Mouse (Mus musculus) spleen, postnatal 14 days (tissue): ENCODE data around the gene Nkain1.

Source experiments
- DNase-seq, 2 experiments: peaks; one replicate each; pipeline ENCODE4 v3.0.0; 2021 to 2022; ENCODE audit warnings: low spot score in 2 of 2

Gene Nkain1

GRCm38 (mm10) chr4:130552312-130553120 lies 21.5 kb downstream of the Nkain1 start:
- no peak for DNase-seq

GRCm38 (mm10) chr4:130550511-130550910 lies 23.5 kb downstream of the Nkain1 start:
- DNase-seq: no peak

GRCm38 (mm10) chr4:130549189-130549588 lies 24.8 kb downstream of the Nkain1 start:
- DNase-seq: no peak

- DNase-seq: no peak
These were observed 27.0 kb downstream of the Nkain1 start for GRCm38 (mm10) chr4:130546798-130547562.

GRCm38 (mm10) chr4:130544392-130544791 lies 29.6 kb downstream of the Nkain1 start:
- no peak for DNase-seq

- no peak for DNase-seq
These were observed 30.9 kb downstream of the Nkain1 start for GRCm38 (mm10) chr4:130543121-130543520.

GRCm38 (mm10) chr4:130540831-130541230 lies 33.1 kb downstream of the Nkain1 start:
- no peak for DNase-seq

- DNase-seq: no peak
These were observed 34.3 kb downstream of the Nkain1 start for GRCm38 (mm10) chr4:130539706-130540105.

- no peak for DNase-seq
These were observed 34.9 kb downstream of the Nkain1 start for GRCm38 (mm10) chr4:130539053-130539452.

- DNase-seq: no peak
These were observed 36.6 kb downstream of the Nkain1 start for GRCm38 (mm10) chr4:130537371-130537770.

GRCm38 (mm10) chr4:130535789-130536188 lies 38.2 kb downstream of the Nkain1 start:
- DNase-seq: no peak

- peak; percentile 65 to 80 for DNase-seq
These were observed 40.0 kb downstream of the Nkain1 start for GRCm38 (mm10) chr4:130533975-130534374.

GRCm38 (mm10) chr4:130532347-130532746 lies 41.6 kb downstream of the Nkain1 start:
- DNase-seq: no peak

- peak; percentile 37 to 64 for DNase-seq
These were observed 42.2 kb downstream of the Nkain1 start for GRCm38 (mm10) chr4:130531645-130532280.

- DNase-seq: no peak
These were observed 46.2 kb downstream of the Nkain1 start for GRCm38 (mm10) chr4:130527804-130528203.

GRCm38 (mm10) chr4:130525041-130525440 lies 48.9 kb downstream of the Nkain1 start:
- no peak for DNase-seq

GRCm38 (mm10) chr4:130521466-130521865 lies 52.5 kb downstream of the Nkain1 start:
- no peak for DNase-seq

- DNase-seq: no peak
These were observed 53.5 kb downstream of the Nkain1 start for GRCm38 (mm10) chr4:130520482-130520851.

- peak; percentile 83 to 88 for DNase-seq
These were observed 54.1 kb downstream of the Nkain1 start for GRCm38 (mm10) chr4:130519567-130520481.

GRCm38 (mm10) chr4:130516490-130516889 lies 57.5 kb downstream of the Nkain1 start:
- DNase-seq: no peak
